Mouse (Mus musculus) fat pad, adult 2 months (tissue): ENCODE measurements at regions not wholly inside any gene's neighbourhood (a gene's known extent, or its start where the extent isn't known, plus 50 kb on each side); places are given as distances from the start of the nearest gene placed in this dataset.
A peak's percentile ranks its signal among the peaks of the same experiment; 100 is the strongest.

ENCODE experiments used
- DNase-seq: peaks from one replicate; pipeline ENCODE4 v3.0.0-alpha.2; 2011; ENCODE audit warnings: low read depth, low spot score; ENCODE audit errors: extremely low read depth

DNA sequence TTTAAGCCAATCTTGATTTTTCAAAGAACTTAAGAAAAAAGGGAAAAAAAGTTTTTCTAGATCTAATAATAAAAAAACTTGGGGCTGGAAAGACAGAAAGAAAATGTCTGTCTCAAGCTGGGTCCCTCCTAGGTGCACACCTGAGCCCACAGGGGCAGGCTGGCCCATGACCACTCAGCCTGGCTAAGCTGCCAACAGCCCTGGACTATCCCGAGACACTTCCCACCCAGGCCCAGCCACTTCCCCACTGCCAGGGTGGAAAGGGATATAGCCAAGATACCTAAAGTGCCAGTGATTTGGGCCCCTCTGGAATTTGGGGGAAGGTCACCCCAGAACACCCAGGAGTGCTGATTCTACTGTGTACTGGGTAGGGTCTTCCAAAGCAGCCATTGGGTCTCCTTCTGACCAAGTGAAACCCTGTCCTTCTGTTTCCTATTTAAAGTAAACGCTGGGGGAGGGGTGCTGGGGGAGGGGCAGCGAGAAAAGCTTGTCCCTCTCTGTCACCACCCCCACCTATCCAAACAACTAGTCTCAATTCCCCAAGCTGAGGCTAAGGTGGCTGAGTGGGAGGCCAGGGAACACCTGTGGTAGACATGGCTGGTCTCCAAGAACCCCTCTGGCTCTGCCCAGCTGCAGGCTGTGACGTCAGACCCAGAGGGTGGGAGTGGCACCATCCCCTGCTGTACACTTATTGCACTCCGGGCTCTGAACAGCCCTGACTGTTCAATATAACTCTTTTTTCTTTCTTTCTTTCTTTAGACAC lies 62.6 kb downstream of the Mcfd2 start:
- DNase-seq: no peak

DNA sequence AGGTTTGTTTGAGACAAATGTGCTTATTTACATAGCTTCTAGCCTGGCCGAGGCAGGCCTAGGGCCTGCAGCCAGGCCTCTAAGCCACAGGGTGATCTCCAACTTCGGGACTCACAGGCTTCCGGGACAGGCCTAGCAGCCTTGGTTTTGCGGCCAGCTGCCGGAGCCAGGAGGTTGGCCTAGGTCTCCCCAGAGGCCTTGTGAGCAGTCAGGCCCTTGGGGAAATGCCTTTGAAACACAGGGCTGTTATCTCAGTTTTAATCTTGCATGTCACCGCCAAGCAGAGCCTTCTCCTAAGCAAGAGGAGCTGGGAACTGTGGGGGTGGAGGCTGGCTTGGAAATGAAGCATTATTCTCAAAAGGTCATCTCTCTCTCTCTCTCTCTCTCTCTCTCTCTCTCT lies 63.2 kb downstream of the Mcfd2 start:
- peak; percentile 98 for DNase-seq

DNA sequence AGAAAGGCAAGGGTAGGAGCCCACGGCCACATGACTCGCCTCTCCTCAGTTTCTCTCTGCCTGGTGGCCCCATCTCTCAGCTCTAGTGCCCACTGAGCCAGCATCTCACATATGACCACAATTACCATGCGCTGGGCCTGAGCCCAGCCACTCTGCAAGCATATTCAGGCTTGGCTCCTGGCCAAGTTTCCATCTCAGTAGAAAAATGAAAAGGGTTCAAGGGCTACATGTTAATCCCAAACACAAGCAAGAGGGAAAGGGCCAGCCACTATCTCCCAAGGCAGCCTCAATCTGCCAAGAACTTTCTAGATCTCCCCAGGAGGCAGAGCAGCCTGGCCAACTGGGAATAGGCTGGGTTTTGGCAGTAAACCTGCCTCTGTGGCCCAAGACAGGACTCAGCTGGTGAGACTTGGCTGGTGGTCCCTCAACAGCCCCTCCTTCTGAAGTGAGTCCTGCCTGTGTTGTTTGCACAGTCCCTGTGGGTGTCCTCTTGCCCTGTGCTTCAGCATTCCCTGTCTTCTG lies 65.0 kb downstream of the Mcfd2 start:
- DNase-seq: peak; percentile 77

DNA sequence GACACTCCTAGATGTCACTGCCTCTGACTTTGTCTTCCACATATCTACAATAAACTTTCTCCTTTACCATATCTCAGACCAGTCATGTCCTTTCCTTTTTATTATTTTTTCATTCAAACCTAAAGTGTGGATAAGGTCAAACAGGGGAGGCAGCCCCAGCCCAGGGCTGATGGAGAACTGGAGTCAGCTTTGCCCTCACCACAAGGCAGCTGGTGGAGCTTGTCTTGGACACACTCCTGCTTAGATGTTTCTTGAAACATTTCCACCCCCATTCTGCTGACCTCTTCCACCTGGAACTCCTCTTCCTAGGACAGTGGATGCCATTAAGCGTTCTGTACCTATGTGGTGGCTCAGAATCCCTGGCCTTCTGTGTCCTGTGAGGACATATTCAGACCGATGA lies 65.6 kb downstream of the Mcfd2 start:
- no peak for DNase-seq

DNA sequence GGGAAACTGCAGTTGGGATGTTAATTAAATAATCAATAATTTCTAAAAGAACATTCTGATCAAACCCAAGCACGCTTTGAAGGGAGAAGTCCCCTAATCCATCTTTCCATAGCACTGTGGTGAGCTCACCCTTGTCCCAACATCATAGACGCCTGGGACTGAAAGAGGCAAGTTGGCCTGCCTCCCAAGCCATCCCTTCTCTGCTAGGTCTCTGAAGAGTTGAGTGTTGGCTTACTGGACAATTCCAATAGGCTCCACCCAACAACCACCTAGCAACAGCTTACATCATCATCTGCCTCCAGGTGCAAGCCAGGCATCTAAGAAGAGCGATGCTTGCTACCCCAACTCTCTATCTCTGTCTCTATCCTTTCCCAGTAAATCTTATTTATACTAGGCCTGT lies 66.6 kb downstream of the Mcfd2 start:
- no peak for DNase-seq

DNA sequence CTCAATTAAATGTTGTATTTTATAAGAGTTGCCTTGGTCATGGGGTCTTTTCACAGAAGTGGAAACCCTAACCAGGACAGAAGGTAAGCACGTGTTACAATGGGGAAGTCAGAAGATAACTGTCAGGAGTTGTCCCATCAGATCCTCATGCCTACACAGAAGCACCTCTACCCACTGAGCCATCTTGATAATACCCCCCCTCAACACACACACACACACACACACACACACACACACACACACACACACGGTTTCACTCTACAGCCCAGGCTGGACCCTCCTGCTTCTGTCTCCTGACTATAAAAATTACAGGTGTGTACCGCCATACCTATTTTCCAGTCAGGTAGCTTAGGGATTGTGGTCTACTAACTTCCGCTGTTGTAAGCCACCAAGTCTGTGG lies 68.3 kb downstream of the Mcfd2 start:
- DNase-seq: no peak

DNA sequence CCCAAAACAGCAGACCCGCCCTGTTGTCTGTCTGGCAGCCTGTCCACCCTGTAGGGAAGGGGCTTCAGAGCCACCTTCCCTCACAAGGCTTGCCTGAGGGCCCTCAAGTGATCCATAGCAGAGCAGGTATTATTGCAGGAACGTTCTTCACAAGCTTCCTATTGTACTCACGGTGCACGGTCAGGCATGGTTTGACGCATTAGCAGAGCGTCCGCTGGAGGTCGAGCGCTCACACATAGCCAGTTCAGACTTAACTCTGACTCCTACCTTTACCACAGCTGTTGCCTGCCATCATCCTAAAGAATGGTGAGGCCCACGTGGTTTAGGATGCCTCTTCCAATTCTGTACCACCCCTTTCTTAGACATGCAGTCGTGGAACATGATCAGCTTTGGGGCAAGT lies 71.1 kb downstream of the Mcfd2 start:
- no peak for DNase-seq

DNA sequence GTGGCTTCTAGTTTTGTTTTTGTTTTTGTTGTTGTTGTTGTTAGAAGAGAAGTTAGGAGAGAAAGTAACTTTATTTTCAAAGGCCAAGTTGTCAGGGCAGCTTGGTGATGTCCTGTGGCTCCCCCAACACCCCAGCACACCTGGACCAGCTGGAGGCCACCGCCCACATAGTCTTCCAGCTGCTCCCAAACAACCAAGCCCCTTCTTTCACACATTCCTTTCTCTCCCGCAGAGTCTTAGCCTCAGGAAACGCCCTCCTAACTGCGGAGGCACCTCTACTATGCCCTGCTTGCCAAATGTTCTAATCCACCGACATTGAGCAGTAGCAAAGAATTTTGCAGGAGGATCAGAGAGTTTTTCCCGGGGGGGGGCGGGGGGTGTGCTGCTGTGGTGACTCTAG lies 72.3 kb downstream of the Mcfd2 start:
- no peak for DNase-seq

DNA sequence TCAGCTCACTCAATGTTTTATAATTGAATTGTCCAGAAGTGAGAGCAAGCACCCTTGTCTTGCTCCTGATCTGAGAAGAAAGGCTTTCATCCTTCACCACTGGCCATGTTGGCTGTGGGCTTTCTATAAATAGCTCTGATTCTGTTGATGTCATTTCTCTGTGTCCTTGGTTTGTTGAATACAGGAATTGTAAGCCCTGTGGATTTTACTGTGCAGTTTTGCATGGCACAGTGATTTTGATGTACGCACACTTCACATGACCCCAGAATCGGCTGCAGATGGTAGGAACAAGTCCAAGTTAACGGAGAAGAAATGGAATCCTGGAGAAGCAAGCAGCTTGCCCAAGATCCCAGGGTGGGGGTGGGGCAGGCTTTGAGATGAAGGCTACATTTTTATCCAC lies 76.1 kb downstream of the Mcfd2 start:
- DNase-seq: no peak
